Mouse (Mus musculus): ENCODE results near the gene Nemp1.
A peak's percentile ranks its signal among the peaks of the same experiment; 100 is the strongest.

DNA sequence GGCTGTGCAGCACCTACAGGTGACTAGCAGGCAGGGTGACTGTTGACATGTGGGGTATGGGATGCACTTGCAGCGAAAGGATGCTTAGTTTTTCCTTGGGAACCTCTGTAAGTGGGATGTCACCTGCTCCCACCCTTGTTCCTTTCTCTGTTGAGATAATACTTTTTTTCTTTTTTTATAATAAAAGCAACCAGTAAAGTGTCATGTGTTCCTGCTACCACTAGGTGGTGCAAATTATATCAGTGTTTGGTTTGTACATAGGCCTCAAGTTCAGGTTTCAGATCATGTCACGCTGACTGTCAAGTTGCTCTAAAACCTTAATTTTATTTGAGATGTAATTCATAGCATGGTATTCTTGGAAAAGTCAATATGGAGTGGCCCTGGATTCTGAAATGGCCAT lies 27.9 kb downstream of the Nemp1 start:
- no peak for TF ChIP-seq EP300 (IDR thresholded peaks at IDR 0.05; ENCODE audit: low read depth)
- TF ChIP-seq CTCF (IDR thresholded peaks at IDR 0.05; ENCODE audit: low read depth), result peak; percentile 66
